Mouse (Mus musculus) CH12F3 (cell line): Measurements from ENCODE around the gene Lpcat1.

Experiments used
- in situ Hi-C: fragments of 300-500 bp; cut with MboI; formaldehyde crosslinking; loops from 2 replicates; pipeline ENCODE4 v1.14.3; 2020; ENCODE audit warnings: low sequenced_read_pairs

Lpcat1 gene

DNA sequence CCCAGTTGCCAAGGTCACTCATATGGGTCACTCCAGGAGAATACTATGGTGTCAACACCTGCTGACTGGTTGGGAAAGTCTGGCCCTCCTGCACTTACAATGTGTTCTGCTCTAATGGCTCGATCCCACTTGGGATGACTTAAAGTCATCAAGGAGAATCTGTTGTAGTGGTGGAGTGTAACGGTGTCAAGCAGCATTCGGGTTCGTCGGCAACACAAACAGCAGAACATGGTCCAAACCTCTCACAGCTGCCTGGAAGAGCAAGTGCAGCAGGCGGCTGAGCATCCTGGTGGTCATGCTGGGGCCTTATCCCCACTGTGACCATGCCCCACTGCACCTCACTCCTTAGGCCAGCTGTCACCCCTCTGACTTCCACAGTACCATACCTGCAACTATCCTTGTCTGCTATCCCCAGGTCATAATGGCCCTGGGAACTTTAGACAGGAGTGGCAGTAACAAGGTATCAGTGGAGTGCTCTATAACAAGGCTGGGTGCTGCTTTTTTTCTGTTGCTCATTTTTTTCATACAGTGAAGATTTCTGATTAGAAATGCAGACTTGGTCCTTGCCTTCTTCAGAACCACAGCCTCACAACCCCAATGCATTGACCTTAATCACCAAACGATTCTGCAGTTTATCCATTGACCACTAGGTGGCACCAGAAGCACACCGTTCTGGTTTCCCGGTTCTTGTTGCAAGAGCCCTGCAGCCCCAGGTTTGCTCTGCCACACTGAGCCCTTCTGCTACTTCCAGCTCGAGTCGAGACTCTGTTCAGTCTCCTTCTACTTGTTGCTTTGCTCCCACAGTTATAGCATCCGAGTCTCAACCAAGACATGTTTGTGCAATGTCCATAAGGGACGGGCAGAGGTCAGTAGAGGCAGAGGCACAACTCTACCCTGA, 46.0 kb downstream of the Lpcat1 start:
- in situ Hi-C loops = no loop called here

DNA sequence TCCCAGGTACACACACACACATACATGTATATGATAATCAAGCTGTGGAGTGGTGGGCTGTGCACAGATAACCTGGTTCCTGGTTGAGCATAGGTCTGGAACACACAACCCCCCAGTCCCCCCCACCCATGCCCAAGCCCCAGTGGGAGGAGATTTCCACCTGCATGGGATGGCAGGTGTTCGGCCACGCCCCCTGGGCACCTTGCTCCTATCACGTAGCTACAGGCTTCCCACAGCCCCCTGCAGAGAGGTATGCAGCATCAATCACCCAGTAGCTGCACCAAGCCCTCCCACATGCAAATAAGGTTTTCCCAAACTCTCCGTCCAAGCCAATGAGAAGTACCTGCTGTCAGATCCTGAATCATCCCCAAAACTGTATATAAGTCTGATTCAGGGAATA, 49.9 kb downstream of the Lpcat1 start:
- in situ Hi-C loops = no loop called here

GRCm38 (mm10) chr13:73533716-73534115, 66.7 kb downstream of the Lpcat1 start:
- in situ Hi-C loops = no loop called here

DNA sequence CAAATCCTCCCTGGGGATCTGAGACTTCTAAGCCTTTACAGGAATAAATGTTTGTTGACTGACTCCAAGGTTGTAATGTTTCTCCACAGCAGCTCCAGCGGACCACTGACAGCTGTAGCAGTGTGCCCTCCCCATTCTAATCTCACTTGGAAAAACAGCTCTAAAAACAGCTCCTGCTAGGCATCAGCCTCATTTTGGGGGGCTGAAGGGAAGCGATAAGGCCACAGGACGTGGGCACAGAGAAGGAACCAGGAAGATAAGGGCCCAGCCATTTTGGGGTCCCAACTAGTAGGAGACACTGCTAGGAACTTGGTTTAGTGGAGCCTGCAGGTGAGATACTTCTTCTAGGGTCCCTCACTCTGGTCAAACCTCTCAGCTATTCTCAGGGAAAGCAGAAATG, 68.3 kb downstream of the Lpcat1 start:
- in situ Hi-C loops = no loop called here

DNA sequence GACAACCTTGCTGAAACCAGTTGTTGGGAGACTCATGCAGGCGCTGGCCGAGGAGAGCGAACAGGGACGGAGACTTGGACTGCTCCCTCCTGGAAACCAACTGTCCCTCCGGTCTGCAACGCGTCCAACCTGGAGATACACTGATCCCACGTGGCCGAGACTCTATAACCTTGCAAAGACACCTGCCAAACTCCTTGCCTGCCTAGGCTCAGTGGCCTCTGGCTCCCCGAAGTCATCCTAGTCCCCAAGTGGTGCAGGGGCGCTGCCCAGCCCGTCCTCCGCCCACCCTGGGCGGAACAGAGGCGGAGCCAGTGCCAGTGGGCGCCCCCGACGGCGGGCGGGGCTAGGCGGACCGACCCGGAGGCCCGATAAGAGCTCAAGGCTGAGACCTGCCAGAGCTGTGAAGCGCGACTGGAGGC, 69.4 kb downstream of the Lpcat1 start, which contains the start of gene Slc6a3:
Slc6a3 (plus strand) TSS at position 345 of the 419 bp plus-strand sequence.
- in situ Hi-C loops = no loop called here

DNA sequence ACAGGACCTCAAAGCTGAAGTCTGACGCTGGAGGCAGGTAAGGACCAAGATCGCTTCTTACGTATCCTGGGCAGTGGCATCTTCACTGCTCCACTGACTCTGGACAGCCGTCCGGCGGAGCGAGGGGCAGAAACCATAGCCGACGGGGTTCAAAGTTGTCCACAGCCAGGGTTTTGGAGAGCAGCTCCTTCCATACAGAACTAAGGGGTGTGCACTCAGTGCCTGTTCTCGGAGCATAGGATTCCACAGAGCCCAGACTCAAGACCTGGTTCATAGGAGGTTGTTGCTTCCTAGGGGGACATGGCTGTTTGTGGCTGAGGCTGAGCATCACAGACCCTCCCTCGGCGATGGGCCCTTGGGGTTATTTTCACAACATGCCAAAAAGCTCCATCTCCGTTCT, 69.8 kb downstream of the Lpcat1 start:
- in situ Hi-C loops = no loop called here

GRCm38 (mm10) chr13:73564201-73564600, 97.2 kb downstream of the Lpcat1 start:
- in situ Hi-C loops = no loop called here
